Mouse (Mus musculus): ENCODE data around the gene C2cd4d. TPM values are rescaled to one million over a fixed set of nuclear protein-coding genes. Genes with fewer than 3 reads are reported as not detected.

C2cd4d gene
- polyA plus RNA-seq, 1 experiment from 2014 or later, result 1.6 TPM

Other genes with a start within 250 kb of the C2cd4d start
- not detected in 2 replicates for gene Gm10696, start 184.2 kb upstream of the C2cd4d start, polyA plus RNA-seq (2015; fragmentation: Nextera tagmentation; extraction: Ambion mirVana)
- 0.12 TPM in 1 of 2 replicates, not detected in the other for gene Gm5286, start 165.7 kb upstream of the C2cd4d start, polyA plus RNA-seq (2015; fragmentation: Nextera tagmentation; extraction: Ambion mirVana)
- gene Gm4778, start 98.4 kb upstream of the C2cd4d start, polyA plus RNA-seq (2015; fragmentation: Nextera tagmentation; extraction: Ambion mirVana), result not detected in 2 replicates
- gene Them4, start 52.3 kb upstream of the C2cd4d start, polyA plus RNA-seq (2015; fragmentation: Nextera tagmentation; extraction: Ambion mirVana), result 63.7 and 72.1 TPM in 2 replicates
- 0.29 TPM in 1 of 2 replicates, not detected in the other for gene Them5, start 20.3 kb upstream of the C2cd4d start, polyA plus RNA-seq (2015; fragmentation: Nextera tagmentation; extraction: Ambion mirVana)
- 0.36 and 0.54 TPM in 2 replicates for gene Rorc, start 10.4 kb downstream of the C2cd4d start, polyA plus RNA-seq (2015; fragmentation: Nextera tagmentation; extraction: Ambion mirVana)
- 1.7 and 2.3 TPM in 2 replicates for gene Lingo4, start 36.1 kb downstream of the C2cd4d start, polyA plus RNA-seq (2015; fragmentation: Nextera tagmentation; extraction: Ambion mirVana)
- gene Tdrkh, start 50.8 kb downstream of the C2cd4d start, polyA plus RNA-seq (2015; fragmentation: Nextera tagmentation; extraction: Ambion mirVana), result 51.1 and 54.8 TPM in 2 replicates
- 63.7 and 64.5 TPM in 2 replicates for gene Mrpl9, start 80.9 kb downstream of the C2cd4d start, polyA plus RNA-seq (2015; fragmentation: Nextera tagmentation; extraction: Ambion mirVana)
- gene Oaz3, start 81.5 kb downstream of the C2cd4d start, polyA plus RNA-seq (2015; fragmentation: Nextera tagmentation; extraction: Ambion mirVana), result 0.90 and 1.7 TPM in 2 replicates
- gene Celf3, start 115.9 kb downstream of the C2cd4d start, polyA plus RNA-seq (2015; fragmentation: Nextera tagmentation; extraction: Ambion mirVana), result 184 and 191 TPM in 2 replicates
- gene Riiad1, start 117.9 kb downstream of the C2cd4d start, polyA plus RNA-seq (2015; fragmentation: Nextera tagmentation; extraction: Ambion mirVana), result 14.0 and 17.8 TPM in 2 replicates
- 94.7 and 95.0 TPM in 2 replicates for gene Snx27, start 220.3 kb downstream of the C2cd4d start, polyA plus RNA-seq (2015; fragmentation: Nextera tagmentation; extraction: Ambion mirVana)